Mouse (Mus musculus) kidney, postnatal 0 days (tissue): Measurements from ENCODE around the gene Map4k1. TPM values are rescaled to one million over a fixed set of nuclear protein-coding genes. Genes with fewer than 3 reads are reported as not detected.

Experiments
- ATAC-seq: fragments of 200-750 bp; cut with Nextera tagmentation; replicated peaks from 2 replicates; pipeline ENCODE4 v1.8.0; 2017; ENCODE audit warnings: low read depth, moderate number of reproducible peaks, moderate TSS enrichment, moderate library complexity; ENCODE audit not compliant: low FRiP score
- DNase-seq: peaks from one replicate; pipeline ENCODE4 v3.0.0-alpha.2; 2016; ENCODE audit warnings: low spot score
- H3K27ac ChIP-seq: fragments of 300-500 bp; sonication (generic); 2 replicates; pipeline ENCODE4 v1.5.1; 2014; ENCODE audit warnings: mild to moderate bottlenecking
- H3K27me3 ChIP-seq: fragments of 300-500 bp; sonication (generic); 2 replicates; pipeline ENCODE4 v1.6.1; 2014; ENCODE audit warnings: low read length, mixed read lengths; ENCODE audit not compliant: insufficient read depth
- H3K36me3 ChIP-seq: fragments of 300-500 bp; sonication (generic); 2 replicates; pipeline ENCODE4 v1.6.1; 2014; ENCODE audit warnings: low read length, mixed read lengths; ENCODE audit not compliant: insufficient read depth
- H3K4me1 ChIP-seq: fragments of 300-500 bp; sonication (generic); replicated peaks from 2 replicates; pipeline ENCODE4 v1.6.1; 2014; ENCODE audit warnings: antibody characterized with exemption, low read length, mixed read lengths; ENCODE audit not compliant: insufficient read depth
- H3K4me2 ChIP-seq: fragments of 300-500 bp; sonication (generic); 2 replicates; pipeline ENCODE4 v1.6.1; 2014; ENCODE audit warnings: mild to moderate bottlenecking, low read length, moderate library complexity, mixed read lengths
- H3K4me3 ChIP-seq: fragments of 300-500 bp; sonication (generic); replicated peaks from 2 replicates; pipeline ENCODE4 v1.5.1; 2014; ENCODE audit warnings: low read depth, low read length
- H3K9ac ChIP-seq: fragments of 300-500 bp; sonication (generic); 2 replicates; pipeline ENCODE4 v1.6.1; 2014; ENCODE audit warnings: low read depth, low read length
- H3K9me3 ChIP-seq: fragments of 300-500 bp; sonication (generic); replicated peaks from 2 replicates; pipeline ENCODE4 v1.6.1; 2016; ENCODE audit warnings: low read length, inconsistent platforms, mixed read lengths
- CTCF ChIP-seq: IDR thresholded peaks from 2 replicates; pipeline ENCODE4 v1.5.1; 2016; ENCODE audit warnings: antibody characterized with exemption, low read depth, mild to moderate bottlenecking, moderate library complexity
- WGBS: fragments of 180-500 bp; shearing (Covaris S2); extraction: QIAGEN DNeasy Blood & Tissue Kit; methylation state at CpG from one replicate; pipeline ENCODE4 v1.1.7; 2014; 5-methylcytosine and 5-hydroxymethylcytosine counted together
- polyA plus RNA-seq: library from polyadenylated mRNA; unstranded; fragments of >200 nt; fragmentation: Nextera tagmentation; extraction: Ambion mirVana; gene quantifications from 2 replicates; pipeline ENCODE4 v1.2.1, GENCODE M21; 2015

Gene Map4k1
- polyA plus RNA-seq, 1 experiment from 2014 or later, result 7.6 TPM

- Histone ChIP-seq H3K27ac (no peak overlapping the region), H3K9me3 (no peaks in the 10 kb centered on the region), H3K36me3 (peaks cover 35% of the 10 kb centered on the region), H3K4me3 (no peak overlapping the region), H3K4me1 (peaks cover 6% of the 10 kb centered on the region; the same call in 1 of the 2 replicates), H3K9ac (no peak overlapping the region), H3K27me3 (no peaks in the 10 kb centered on the region), H3K4me2 (no peak overlapping the region)
- ATAC-seq (no peak), DNase-seq (no peak)
- WGBS, result 70% methylated on average over 6 of the region's 6 CpGs
- no peak for TF ChIP-seq CTCF
These were observed 10.0 kb upstream of the Map4k1 start for GRCm38 (mm10) chr7:28971770-28972269.

- ATAC-seq, result no peak
- DNase-seq, result peak; percentile 90
- peaks cover 41% of the 10 kb centered on the region for H3K36me3 ChIP-seq
These were observed 9.3 kb upstream of the Map4k1 start for GRCm38 (mm10) chr7:28972542-28972985.

DNA sequence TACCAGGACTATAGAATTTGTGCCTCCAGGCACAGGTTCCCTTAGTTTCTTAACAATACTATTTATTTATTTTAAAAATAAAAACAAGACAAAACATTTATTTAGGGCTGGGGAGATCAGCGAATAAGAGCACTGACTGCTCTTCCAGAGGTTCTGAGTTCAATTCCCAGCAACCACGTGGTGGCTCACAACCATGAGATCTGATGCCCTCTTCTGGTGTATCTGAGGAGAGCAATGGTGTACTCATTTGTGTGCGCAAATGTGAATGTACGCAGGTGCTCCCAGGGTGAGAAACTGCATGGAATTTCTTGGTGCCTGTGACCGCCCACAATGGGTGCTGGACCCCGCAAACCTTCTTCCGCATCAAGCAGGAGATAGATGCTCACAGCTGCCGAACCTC is 8.8 kb upstream of the Map4k1 start:
- Histone ChIP-seq H3K36me3 (peaks cover 45% of the 10 kb centered on the region), H3K4me3 (no peak overlapping the region), H3K27ac (no peak overlapping the region), H3K27me3 (no peaks in the 10 kb centered on the region), H3K4me1 (peaks cover 6% of the 10 kb centered on the region; the same call in 1 of the 2 replicates), H3K9me3 (no peaks in the 10 kb centered on the region), H3K9ac (no peak overlapping the region), H3K4me2 (no peak overlapping the region)
- 80% methylated on average over 8 of the region's 8 CpGs for WGBS
- ATAC-seq (no peak), DNase-seq (no peak)
- TF ChIP-seq CTCF, result no peak; the same call in none of the 2 replicates

More at GRCm38 (mm10) chr7:28972542-28972985, 9.3 kb upstream of the Map4k1 start:
- WGBS, result 62% methylated on average over 8 of the region's 8 CpGs
- Histone ChIP-seq H3K27me3 (no peaks in the 10 kb centered on the region), H3K9ac (no peak overlapping the region), H3K4me3 (no peak overlapping the region), H3K4me2 (no peak overlapping the region), H3K27ac (0 out of 2 replicates have a peak overlapping the region, but pooled peaks have one; percentile 8), H3K9me3 (no peaks in the 10 kb centered on the region), H3K4me1 (peaks cover 6% of the 10 kb centered on the region; the same call in 1 of the 2 replicates)
- TF ChIP-seq CTCF, result peak; percentile 88

DNA sequence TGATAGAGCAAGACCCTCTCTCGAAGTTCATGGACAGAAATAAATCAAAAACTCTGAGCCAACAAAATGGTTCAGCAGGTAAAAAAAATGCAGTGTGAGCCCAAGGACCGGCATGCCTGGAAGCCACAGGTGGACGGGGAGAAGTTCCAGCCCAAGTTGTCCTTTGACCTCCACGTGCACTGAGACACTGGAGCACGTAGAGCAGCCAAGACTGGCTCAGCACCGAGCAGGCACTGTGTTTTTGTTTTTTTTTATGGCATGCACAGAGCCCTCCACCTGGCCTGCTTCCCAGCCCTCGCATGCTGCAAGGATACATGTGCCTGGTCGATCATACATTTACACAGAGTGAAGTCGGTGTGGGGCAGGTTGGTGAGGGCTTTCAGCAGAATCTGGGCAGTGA is 4.3 kb upstream of the Map4k1 start:
- H3K36me3 ChIP-seq, result peaks cover 49% of the 10 kb centered on the region
- no peak for TF ChIP-seq CTCF

GRCm38 (mm10) chr7:28982274-28983013 is 594 bp downstream of the Map4k1 start:
- Histone ChIP-seq H3K36me3 (peaks cover 19% of the 10 kb centered on the region), H3K4me1 (peaks cover 6% of the 10 kb centered on the region), H3K27me3 (no peaks in the 10 kb centered on the region), H3K4me3 (peak overlapping the region; percentile 68), H3K9me3 (no peaks in the 10 kb centered on the region), H3K9ac (peak overlapping the region; percentile 65), H3K27ac (peak overlapping the region; percentile 95), H3K4me2 (peak overlapping the region; percentile 84)
- ATAC-seq (peak; percentile 59), DNase-seq (no peak)
- no peak for TF ChIP-seq CTCF
- 8% methylated on average over 19 of the region's 19 CpGs for WGBS

More for the DNA sequence above, 4.3 kb upstream of the Map4k1 start:
- Histone ChIP-seq H3K4me1 (peaks cover 2% of the 10 kb centered on the region), H3K4me2 (no peak overlapping the region), H3K27me3 (no peaks in the 10 kb centered on the region), H3K9ac (no peak overlapping the region), H3K27ac (no peak overlapping the region), H3K4me3 (no peak overlapping the region), H3K9me3 (no peaks in the 10 kb centered on the region)
- ATAC-seq, result no peak
- DNase-seq, result no peak
- WGBS, result 72% methylated on average over 9 of the region's 9 CpGs

DNA sequence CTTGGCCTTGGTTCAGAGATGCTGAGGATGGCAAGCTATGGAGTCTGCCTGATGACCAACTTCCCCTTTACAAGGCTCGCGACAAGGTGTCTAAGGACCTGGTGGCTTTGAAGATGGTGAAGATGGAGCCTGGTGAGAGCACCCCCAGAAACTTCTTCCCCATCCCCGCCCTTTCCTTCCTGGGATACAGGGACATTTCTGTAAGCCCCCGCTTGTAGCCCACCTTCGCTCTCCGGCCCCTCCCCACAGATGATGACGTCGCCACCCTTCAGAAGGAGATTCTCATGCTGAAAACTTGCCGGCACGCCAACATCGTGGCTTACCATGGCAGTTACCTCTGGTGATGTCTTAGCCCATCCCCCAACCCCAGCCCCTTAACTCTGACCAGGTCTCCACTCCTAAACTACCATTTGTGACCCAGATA is 1.3 kb downstream of the Map4k1 start:
- Histone ChIP-seq H3K27me3 (no peaks in the 10 kb centered on the region), H3K36me3 (peaks cover 13% of the 10 kb centered on the region), H3K9ac (0 out of 2 replicates have a peak overlapping the region, but pooled peaks have one; percentile 65), H3K4me3 (no peak overlapping the region), H3K9me3 (no peaks in the 10 kb centered on the region), H3K27ac (peak overlapping the region; percentile 95), H3K4me2 (peak overlapping the region; percentile 84), H3K4me1 (peaks cover 6% of the 10 kb centered on the region)
- ATAC-seq (no peak), DNase-seq (no peak)
- TF ChIP-seq CTCF, result no peak
- 65% methylated on average over 11 of the region's 11 CpGs for WGBS
